Mouse (Mus musculus): ENCODE data around the gene Rnf180.
A peak's percentile ranks its signal among the peaks of the same experiment; 100 is the strongest.

DNA sequence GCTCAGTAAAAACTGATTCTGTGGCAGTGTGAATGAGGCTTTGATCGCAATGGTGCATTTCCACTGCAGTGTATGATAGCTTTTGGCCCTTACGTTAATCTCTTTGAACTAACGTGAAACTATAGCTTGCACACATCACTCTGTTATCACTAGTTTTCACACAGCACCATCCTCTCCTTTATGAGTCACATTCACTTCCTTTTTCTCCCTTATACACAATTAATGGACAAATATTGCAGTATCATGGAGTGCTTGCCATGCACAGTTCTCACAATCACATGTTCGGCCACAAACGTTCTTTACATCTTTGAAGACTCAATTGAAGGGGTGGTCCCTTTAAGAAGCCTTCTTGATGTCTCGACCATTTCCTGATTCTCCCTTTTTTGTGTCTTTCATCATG, 21.4 kb upstream of the Rnf180 start:
- TF ChIP-seq CTCF (IDR thresholded peaks at IDR 0.05 in 2 of 3, conservative IDR thresholded peaks at IDR 0.05 in 1 of 3; ENCODE audit: control insufficient read depth in 1 of 3, insufficient read depth in 1 of 3, low read depth in 2 of 3, low read length in 3 of 3, poor library complexity in 1 of 3, severe bottlenecking in 1 of 3) (no peak), EP300 (IDR thresholded peaks at IDR 0.05; ENCODE audit: low read depth in 1 of 2, low read length in 2 of 2) (peak; percentile 74 to 93), POLR2A (IDR thresholded peaks at IDR 0.05; ENCODE audit: control insufficient read depth in 1 of 2, insufficient read depth in 1 of 2, low read depth in 1 of 2, low read length in 2 of 2, poor library complexity in 1 of 2) (no peak), ZMIZ1 (IDR thresholded peaks at IDR 0.05; ENCODE audit: low read depth, low read length) (no peak), HCFC1 (IDR thresholded peaks at IDR 0.05; ENCODE audit: low read depth, low read length) (no peak), NRF1 (IDR thresholded peaks at IDR 0.05; ENCODE audit: insufficient read depth, low read depth, low read length, poor library complexity, severe bottlenecking) (no peak)

All from MEL (cell line).